ENCODE assay signal across 8 mouse cellular contexts in genomic region chr7:25855082-25855481, GRCm38 (mm10). TPM values are rescaled to one million over a fixed set of nuclear protein-coding genes. Genes with fewer than 3 reads are reported as not detected.
DNase-seq lines count a peak whose midpoint lies in the region; ATAC-seq and TF ChIP-seq lines count a peak whose summit lies in the region.

No protein-coding gene starts in this region.

- H3K27me3 ChIP-seq in CH12.LX (replicated peaks), result peaks cover 59% of the 10 kb centered on the region

- no peaks in the 10 kb centered on the region for H3K9me3 ChIP-seq in CH12.LX (replicated peaks; ENCODE audit: low read length)

- DNase-seq in B cell, adult 2 months, result peak; percentile 75 to 78
- peak; percentile 34 for DNase-seq in CH12.LX (ENCODE audit: extremely low read depth)
- DNase-seq in brain, embryonic 14.5 days (ENCODE audit: low read depth), result peak; percentile 33
- DNase-seq in gastrocnemius, postnatal 4 days (ENCODE audit: low spot score in 2 of 2), result peak; percentile 29 to 42
- peak; percentile 19 to 68 for DNase-seq in layer of hippocampus, adult 2 months (ENCODE audit: low spot score in 2 of 2)
- peak; percentile 87 for DNase-seq in lung, postnatal 36 days
- peak; percentile 47 to 73 for DNase-seq in spleen, adult 18-20 months

- dilution Hi-C loops in CH12.LX (cut with MboI; ENCODE audit: extremely low pct_ligation_motif_present, extremely low pct_unique_long_range_greater_than_20kb, low sequenced_read_pairs), result no loop called here

- no peaks in the 10 kb centered on the region for H3K4me1 ChIP-seq in CH12.LX (ENCODE audit: control insufficient read depth in 1 of 2, insufficient read depth in 2 of 2)

- no peak overlapping the region for H3K27ac ChIP-seq in CH12.LX (ENCODE audit: insufficient read depth, low read depth)
- H3K27ac ChIP-seq in layer of hippocampus, adult 2 months, result no peak overlapping the region

- peak; percentile 57 for TF ChIP-seq RAD21 in CH12.LX (IDR thresholded peaks at IDR 0.05; ENCODE audit: low read depth, low read length)

- no peaks in the 10 kb centered on the region for H3K36me3 ChIP-seq in CH12.LX (replicated peaks in 1 of 2; ENCODE audit: control insufficient read depth in 1 of 2, insufficient read depth in 1 of 2, low read length in 1 of 2)

- peak; percentile 63 to 77; a peak in 3 of 4 replicates for TF ChIP-seq CTCF in CH12.LX (conservative IDR thresholded peaks at IDR 0.05 in 1 of 2, IDR thresholded peaks at IDR 0.05 in 1 of 2; ENCODE audit: low read depth in 2 of 2, low read length in 2 of 2)
- peak; percentile 71 for TF ChIP-seq CTCF in brain, embryonic 14.5 days (IDR thresholded peaks at IDR 0.05; ENCODE audit: borderline replicate concordance, extremely low read depth, insufficient read depth, insufficient read length)
- peak; percentile 91 for TF ChIP-seq CTCF in layer of hippocampus, adult 2 months (conservative IDR thresholded peaks at IDR 0.05)

- no peak for TF ChIP-seq EP300 in CH12.LX (IDR thresholded peaks at IDR 0.05; ENCODE audit: low read length)

- in situ Hi-C loops in CH12.LX (cut with MboI; ENCODE audit: low pct_ligation_motif_present, low pct_unique_long_range_greater_than_20kb, low sequenced_read_pairs), result no loop called here

- no peak for ATAC-seq in erythroblast, adult 5-6 weeks (replicated peaks; ENCODE audit: low FRiP score, poor library complexity, severe bottlenecking)

- H3K79me2 ChIP-seq in CH12.LX (replicated peaks; ENCODE audit: control insufficient read depth, extremely low read depth, insufficient read depth, poor library complexity, severe bottlenecking), result no peaks in the 10 kb centered on the region

- no peak overlapping the region for H3K4me2 ChIP-seq in CH12.LX (ENCODE audit: insufficient read depth, low read depth, poor library complexity, severe bottlenecking)

- no peak overlapping the region for H3K9ac ChIP-seq in CH12.LX (ENCODE audit: insufficient read depth, low read depth)

- no peak for TF ChIP-seq POLR2A in CH12.LX (IDR thresholded peaks at IDR 0.05; ENCODE audit: low read depth, low read length)
- no peak for TF ChIP-seq POLR2A in brain, embryonic 14.5 days (IDR thresholded peaks at IDR 0.05; ENCODE audit: borderline replicate concordance, extremely low read depth, insufficient read depth, insufficient read length, poor library complexity, severe bottlenecking)

- H3K4me3 ChIP-seq in CH12.LX (replicated peaks in 1 of 3; ENCODE audit: low read depth in 2 of 3, low read length in 2 of 3, poor library complexity in 1 of 3), result no peak overlapping the region
- no peak overlapping the region for H3K4me3 ChIP-seq in layer of hippocampus, adult 2 months

TF ChIP-seq in CH12.LX, 34 proteins besides CTCF, POLR2A, EP300 and RAD21:
- TF ChIP-seq SMC3 (IDR thresholded peaks at IDR 0.05; ENCODE audit: low read depth, low read length) (peak; percentile 51), JUND (conservative IDR thresholded peaks at IDR 0.05; ENCODE audit: low read depth, low read length) (no peak)

RNA-seq across cellular contexts. Expression of gene Cyp2s1, which starts 38.4 kb away (rescaled TPM):
- total RNA-seq in CH12.LX (2012; rRNA removed) (0.04 TPM in 1 of 2 replicates, not detected in the other), CH12.LX (2014; rRNA removed) (not detected in 2 replicates)
- polyA plus RNA-seq in CH12.LX (2012; ENCODE audit: insufficient read length, low read depth), result not detected in 2 replicates
- 1.7 and 2.0 TPM in 2 replicates for polyA plus RNA-seq in brain, embryonic 14.5 days (2012; rRNA removed)
- total RNA-seq in gastrocnemius, postnatal 4 days (2021), result under 1 TPM; 0.57 to 0.69 TPM
- 1 to 10 TPM; 1.4 to 2.3 TPM for total RNA-seq in layer of hippocampus, adult 2 months (2021)
- total RNA-seq in erythroblast, adult 5-6 weeks (2015; ENCODE audit: low replicate concordance), result not detected in 2 replicates
- not detected in 2 replicates for total RNA-seq in erythroblast, adult 5-6 weeks (2017; ENCODE audit: low replicate concordance)

RNA-seq across cellular contexts. Expression of gene Cyp2b10, which starts 42.3 kb away (rescaled TPM):
- total RNA-seq in CH12.LX (2012; rRNA removed), result not detected in 2 replicates
- not detected in 2 replicates for total RNA-seq in CH12.LX (2014; rRNA removed)
- polyA plus RNA-seq in CH12.LX (2012; ENCODE audit: insufficient read length, low read depth), result not detected in 2 replicates
- not detected in 2 replicates for polyA plus RNA-seq in brain, embryonic 14.5 days (2012; rRNA removed)
- not detected for total RNA-seq in gastrocnemius, postnatal 4 days (2021)
- under 1 TPM; 0.25 to 0.26 TPM for total RNA-seq in layer of hippocampus, adult 2 months (2021)
- not detected in 2 replicates for total RNA-seq in erythroblast, adult 5-6 weeks (2015; ENCODE audit: low replicate concordance)
- not detected in 2 replicates for total RNA-seq in erythroblast, adult 5-6 weeks (2017; ENCODE audit: low replicate concordance)

Comparison
In these comparisons a context has a peak if more than half of its experiments do, and no peak if none do; other contexts are left out.
1. DNase-seq: peak in every context shown above with its lines; median percentile 87 in lung, postnatal 36 days; 76 in B cell, adult 2 months; 60 in spleen, adult 18-20 months; 44 in layer of hippocampus, adult 2 months; 36 in gastrocnemius, postnatal 4 days; 34 in CH12.LX; 33 in brain, embryonic 14.5 days.